Mouse (Mus musculus) NIH3T3 (cell line): ENCODE data around the gene Jak3.
A peak's percentile ranks its signal among the peaks of the same experiment; 100 is the strongest.

ENCODE experiments used
- DNase-seq: peaks from one replicate; pipeline ENCODE4 v3.0.0-alpha.2; 2012; ENCODE audit warnings: low read depth

The Jak3 gene

DNA sequence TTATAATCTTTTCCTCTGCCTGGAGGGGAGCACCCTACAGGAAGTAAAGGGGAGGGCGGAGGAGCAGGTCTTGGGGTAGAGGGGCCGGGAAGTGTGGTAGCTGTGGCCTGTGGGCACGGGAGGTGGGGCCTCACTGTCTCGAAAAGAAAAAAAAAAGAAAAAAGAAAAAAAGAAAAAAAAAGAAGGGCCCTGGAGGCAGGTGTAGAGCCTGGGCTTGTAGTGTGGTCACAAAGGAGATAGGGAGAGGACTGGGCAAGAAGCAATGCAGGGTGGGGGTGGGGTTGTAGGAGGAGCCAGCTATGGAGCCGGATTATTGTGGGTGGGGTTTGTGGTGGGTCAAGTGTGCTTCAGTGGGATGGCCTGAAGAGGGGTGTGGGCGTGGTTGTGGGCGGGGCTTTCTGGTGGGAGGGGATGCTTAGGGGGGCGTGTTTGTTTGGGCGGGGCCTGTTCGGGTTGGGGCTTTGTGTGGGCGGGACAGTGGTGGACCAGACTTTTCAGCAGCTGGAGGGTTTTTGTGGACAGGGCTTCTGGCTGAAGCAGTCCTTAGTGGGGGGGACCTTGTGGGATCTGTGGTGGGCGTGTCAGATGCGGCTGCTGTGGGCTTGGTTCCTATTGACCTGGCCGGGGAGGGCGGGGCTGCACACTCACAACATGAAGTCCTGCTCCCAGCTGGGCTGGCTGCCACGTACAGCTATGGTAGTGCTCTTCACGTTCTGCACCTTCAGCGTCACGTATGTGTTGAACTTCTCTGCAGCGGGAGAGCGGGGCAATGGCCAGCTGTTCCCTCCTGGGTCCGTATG, 10.6 kb upstream of the Jak3 start:
- peak; percentile 94 for DNase-seq

DNA sequence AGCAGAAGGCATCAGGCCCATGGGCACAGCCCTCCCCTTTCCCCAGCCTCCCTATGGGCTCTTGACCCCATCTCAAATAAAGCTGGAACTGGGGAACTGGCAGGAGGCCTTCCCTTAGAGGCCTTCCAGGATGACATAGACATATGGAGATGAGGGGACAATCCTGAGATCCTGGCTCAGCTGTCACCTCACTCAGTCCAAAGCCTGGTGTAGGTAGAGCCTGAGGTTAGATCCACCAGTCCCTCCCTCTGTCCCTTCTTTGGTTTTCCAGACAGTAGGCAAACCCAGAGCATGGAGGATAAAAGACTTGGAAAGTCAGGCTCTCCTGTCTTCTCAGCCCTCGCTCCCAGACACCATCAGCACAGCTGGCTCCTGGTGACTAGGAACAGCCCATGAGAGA, 9.2 kb upstream of the Jak3 start:
- DNase-seq = no peak

DNA sequence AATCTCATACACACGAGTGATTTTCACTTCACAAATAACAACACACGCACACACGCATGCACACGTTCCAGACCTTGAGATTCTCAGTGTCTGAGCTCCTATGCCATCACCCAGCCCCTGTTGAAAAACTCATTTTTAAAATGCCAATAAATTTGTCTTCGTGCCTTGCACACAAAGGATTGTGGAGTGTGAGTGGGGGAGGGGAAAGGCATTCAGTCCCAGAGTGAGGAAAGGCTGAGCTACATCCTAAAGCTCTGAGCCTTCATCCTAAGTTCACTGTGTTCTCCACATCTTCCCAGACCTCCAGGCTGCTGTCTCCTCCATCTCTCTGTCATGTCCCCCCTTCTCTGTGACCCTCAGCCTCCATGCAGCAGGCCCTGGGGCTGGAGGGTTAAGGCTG, 8.8 kb upstream of the Jak3 start:
- peak; percentile 45 for DNase-seq

DNA sequence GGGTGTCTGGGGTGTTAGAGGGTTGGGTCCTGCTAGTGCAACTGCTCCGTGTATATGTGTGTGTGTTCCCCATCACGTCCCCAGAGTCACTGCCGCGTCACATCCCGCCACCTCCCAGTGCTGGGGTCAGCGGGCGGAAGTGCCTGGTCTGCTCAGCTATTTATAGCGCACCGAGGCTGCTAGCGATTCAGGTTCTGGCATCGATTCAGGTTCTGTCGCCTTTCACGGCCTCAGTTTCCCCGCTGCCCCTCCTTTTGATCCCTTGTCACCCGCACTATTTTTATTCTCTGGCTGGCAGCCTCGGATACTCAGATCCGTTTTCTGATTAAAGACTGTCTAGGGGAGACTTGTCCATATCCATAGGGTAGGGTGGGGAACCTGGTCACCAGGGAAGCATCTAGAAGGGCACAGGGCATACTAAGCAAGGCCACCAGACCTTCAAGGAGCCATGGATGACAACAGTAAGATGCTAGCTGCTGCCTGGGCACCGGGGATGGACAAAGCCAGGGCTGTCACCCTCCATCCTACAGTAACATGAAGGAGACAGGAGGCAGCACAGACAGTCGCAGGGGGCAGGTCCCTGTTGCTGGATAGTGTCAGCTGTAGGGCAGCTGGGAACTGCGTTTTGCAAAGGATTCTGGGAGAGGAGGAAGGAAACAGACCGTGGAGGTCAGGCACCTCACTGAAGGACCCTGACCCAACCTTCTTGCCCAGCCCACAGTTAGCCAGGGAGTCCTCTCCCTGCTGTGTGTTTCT, 7.7 kb upstream of the Jak3 start:
- peak; percentile 53 for DNase-seq

DNA sequence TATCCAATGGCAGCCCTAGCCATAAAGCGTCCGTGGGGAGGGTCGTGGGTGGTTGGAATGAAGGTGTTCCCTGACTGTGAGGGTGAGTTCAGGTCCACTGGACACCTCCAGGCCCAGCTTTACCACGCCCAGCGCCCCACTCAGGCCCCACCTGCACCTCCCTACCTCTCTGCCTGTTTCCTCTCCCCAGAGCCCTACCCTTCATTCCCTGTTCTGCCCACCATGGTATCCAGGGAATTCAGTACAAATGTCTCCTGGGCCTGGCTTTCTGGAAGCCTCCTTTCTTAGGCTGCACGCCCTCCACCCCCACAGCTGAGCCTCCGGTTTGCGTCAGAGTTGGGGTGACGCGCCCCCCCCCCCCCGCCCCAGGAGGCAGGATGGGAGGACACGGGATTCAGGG, 5.9 kb upstream of the Jak3 start:
- DNase-seq = no peak

DNA sequence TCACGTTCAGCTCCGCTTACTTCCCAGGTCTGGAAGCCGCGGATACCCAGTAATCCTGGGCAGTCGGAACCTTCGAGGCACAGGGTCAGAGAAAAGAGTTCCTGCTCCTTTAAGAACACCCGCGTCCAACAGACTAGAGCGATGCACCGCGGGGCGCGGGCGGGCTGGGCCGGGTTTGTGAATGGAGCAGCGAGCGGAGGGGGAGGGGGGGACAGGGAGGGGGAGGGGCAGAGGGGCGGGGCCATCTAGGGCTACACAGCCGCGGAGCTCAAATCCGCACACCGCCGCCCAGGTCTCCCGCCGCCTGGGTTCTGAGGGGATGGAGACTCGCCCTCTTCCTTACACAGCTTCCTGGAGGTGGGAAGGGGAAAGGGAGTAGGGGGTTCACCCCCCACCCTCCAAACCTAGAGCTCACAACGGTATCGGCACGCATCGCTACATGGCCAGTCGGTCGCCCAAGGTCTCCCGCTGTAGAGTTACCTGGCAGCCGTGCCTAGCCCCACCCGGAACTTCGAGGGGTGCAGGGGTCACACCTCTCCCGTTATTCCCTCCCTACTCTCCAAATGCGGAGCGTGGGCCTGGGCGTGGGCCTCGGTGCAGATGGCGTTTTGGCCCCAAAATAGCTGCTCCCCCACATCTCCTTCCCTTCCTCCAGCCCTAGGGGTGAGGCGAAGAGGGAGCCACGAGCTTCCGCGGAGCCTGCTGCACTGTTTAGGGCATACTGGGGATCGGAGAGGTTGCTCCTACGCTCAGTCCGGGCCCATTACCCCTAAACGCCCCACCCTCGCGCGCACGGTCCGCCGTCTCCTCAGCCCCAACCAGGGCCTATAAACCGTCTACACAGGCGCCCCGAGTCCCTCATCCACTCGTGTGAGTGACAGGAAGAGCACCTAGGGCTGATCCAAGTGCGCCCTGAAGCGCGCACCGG, 5.2 kb upstream of the Jak3 start:
- peak; percentile 95 for DNase-seq

DNA sequence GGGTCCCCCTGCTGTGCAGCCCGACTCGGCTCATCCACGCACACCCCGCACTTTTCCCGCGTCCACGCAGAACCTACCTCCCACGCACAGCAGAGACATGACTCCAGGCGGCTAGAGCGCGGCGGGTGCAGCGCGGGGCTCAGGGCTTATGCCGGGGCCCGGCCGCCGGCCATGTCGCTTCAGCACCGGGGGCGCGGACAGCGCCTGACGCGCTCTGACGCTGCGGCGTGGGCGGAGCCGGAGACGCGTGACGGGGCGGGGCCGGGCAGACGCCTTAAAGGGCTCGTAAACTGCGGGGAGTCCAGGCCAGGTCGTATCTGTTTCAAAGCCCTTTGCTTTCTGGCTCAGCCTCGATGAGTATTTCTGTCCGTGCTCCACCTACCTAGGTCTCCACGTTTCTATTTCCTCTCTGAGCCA, 4.5 kb upstream of the Jak3 start, which contains the start of gene Unc13a:
Unc13a (minus strand) TSS at position 209 of the 417 bp plus-strand sequence.
- peak; percentile 96 for DNase-seq

DNA sequence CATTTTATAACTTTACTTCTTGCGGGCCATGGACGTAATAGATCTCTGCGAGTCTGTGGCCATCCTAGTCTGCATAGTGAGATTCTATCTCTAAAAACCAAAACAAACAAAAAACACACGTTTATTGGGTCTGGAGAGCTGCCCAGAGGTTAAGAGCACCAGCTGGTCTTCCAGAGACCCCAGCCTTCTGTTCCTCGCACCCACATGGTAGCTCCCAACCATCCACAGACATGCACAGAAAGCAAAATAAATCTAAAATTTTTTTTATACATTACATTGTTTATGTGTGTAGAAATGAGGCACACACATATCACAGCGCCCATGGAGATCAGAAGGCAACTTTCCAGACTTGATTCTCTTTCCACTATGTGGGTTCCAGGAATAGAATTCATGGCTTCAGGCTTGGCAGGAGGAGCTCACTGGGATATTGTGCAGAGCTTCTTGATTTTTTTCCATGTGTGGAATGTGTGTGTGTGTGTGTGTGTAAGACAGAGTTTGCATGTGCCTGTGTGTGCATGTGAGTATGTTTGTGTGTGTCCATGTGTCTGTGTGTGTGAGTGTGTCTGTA, 3.8 kb upstream of the Jak3 start:
- peak; percentile 74 for DNase-seq

DNA sequence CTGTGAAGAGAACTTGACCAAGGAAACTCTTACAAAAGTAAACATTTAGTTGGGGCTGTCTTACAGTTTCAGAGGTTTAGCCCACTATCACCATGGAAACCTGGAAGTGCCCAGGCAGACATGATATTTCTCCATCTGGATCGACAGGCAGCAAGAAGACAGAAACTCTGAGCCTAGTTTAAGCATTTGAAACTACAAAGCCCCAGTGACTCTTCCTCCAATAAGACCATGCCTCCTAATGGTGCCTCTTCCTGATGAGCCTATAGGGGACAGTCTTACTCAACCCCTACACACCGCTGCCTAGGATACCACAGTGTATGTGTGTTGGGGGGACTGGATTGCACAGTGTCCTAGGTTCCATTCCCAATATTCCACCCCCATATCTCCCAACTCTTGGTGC, 2.0 kb upstream of the Jak3 start:
- no peak for DNase-seq

DNA sequence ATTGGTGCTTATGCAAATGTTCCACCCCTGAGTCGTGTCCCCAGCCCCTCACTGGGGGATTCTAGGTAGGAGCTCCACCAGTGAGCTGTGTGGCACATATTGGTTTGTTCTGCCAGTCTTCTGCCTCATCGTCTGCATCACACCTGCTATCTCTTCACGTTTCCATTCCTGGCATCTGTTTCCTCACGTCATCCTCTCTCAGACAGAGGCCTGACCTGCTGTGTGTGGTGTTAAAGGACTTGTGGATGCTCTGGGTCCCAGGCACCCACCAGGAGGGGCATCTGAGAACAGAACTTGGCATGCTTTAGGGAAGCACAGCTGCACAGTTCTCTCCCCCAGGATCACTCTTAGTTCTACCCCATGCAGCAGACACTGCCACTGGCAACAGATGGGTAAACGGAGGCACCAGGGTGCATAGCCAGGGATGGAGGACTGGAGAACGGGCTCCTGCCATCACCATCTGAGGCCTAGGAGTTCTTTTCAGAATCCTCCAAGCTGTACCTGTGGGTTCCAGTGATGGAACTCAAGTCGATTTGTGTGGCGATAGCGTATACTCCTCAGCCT, 558 bp upstream of the Jak3 start:
- DNase-seq = no peak

DNA sequence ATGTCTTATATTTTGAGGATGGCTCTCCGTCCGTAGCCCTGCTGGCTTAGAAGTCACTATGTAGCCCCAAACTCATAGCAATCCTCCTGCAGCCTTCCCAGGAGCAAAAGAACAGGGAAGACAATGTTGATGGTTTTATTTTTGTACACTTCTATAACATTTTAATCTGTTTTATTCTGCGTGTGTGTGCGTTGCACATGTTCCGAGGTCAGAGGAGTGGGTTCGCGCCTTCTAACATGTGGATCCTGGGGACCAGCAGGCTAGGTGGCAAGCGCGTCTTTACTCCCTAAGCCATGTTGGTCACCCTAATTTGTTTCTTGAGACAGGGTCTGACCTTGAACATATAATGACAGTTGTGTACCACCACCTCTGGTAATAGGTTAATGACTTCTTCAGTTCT, 707 bp downstream of the Jak3 start:
- no peak for DNase-seq

DNA sequence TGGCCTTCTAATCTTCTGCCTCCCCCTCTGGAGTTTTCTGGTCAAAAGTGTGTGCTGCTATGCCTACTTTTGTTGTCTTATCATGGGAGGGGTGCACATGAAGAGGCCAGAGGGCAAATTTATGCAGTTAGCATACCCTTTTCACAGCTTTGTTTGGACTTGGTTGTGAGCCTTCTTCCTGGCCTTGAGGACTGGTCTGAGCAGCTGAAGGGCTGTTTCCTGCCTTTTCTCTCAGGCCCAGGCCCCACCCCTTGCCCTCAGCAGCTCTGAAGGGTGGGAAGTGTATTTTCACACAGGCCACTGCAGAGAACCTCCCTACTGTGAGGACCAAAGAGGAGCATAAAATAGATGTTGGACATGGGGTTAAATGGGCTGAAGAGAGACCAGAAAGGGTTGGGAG, 1.5 kb downstream of the Jak3 start:
- no peak for DNase-seq

DNA sequence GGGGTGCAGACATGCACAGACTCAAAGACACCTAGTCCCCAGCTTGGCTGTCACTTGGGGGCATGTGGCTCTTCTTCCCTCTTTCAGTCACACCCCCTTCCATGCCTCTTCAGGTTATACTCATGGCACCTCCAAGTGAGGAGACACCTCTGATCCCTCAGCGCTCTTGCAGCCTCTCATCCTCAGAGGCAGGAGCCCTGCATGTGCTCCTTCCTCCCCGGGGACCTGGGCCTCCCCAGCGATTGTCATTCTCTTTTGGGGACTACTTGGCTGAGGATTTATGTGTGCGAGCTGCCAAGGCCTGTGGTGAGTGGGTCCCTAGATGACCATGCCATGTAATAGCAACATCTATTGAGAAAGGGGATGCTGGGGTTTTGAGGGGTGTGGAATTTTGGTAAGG, 2.1 kb downstream of the Jak3 start:
- DNase-seq = no peak

DNA sequence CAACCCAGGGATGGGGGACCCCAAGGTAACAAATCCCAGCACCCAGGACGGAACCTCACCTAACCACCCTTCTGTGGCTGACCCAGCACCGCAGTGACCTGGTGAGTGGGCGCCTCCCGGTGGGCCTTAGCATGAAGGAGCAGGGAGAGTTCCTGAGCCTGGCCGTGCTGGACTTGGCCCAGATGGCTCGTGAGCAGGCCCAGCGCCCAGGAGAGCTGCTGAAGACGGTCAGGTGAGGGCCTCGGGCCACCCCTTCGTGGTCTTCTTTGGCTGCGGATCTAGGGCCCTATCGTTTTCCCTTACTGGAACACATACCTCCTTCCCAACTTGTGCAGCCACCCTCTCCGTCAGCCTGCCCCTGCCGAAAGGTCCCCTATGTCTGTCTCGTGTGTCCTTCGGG, 3.0 kb downstream of the Jak3 start:
- no peak for DNase-seq

DNA sequence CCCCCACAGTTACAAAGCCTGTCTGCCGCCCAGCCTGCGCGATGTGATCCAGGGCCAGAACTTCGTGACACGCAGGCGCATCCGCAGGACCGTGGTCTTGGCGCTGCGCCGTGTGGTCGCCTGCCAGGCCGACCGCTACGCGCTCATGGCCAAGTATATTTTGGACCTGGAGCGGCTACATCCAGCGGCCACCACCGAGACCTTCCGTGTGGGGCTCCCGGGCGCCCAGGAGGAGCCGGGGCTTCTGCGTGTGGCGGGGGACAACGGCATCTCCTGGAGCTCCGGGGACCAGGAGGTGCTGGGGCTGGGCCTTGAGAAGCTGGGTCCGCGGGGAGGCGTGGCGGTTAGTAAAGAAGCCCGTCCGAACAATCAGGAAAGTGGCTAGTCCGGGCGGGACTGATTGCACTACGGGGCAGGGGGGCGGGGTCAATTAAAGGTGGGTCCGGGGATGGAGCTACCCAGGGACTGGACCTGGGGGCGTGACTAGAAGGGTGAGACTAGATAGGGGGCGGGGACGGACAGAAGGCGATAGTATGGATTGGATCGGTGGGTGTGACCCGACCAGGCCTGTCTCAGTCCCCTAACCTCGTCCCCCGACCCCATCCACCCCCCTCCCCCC, 3.6 kb downstream of the Jak3 start:
- no peak for DNase-seq

DNA sequence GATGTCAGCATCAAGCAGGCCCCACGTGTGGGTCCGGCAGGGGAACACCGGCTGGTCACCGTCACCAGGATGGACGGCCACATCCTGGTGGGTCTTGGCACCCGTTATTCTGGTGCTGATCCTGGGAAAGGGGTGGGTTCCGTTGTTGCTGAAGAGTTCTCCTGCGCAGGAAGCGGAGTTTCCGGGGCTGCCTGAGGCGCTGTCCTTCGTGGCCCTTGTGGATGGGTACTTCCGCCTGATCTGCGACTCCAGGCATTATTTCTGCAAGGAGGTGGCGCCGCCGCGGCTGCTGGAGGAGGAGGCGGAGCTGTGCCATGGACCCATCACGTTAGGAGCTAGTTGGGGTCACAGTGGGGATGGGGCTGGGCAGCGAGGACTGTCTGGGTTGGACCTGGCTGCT, 4.4 kb downstream of the Jak3 start:
- DNase-seq = no peak

DNA sequence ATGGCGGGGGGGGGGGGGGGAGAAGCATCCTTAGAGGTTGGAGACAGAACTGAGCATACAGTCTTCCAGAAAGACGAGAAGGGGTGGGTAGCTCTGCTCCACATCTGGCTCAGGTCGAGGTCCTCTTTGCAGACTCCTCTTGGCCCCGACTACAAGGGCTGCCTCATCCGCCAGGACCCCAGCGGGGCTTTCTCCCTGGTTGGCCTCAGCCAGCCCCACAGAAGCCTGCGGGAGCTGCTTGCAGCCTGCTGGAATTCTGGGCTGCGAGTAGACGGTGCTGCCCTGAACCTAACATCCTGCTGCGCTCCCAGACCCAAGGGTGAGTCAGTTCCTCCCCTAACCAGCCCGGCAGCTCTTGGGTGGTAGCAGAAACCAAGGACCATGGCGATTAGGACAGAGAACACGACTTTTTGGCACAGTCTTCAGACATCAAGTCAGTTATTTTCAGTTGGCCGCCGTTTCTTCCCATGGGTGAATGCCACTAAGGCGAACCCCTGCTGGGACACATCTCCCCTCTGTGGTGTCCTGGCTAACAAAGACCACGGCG, 5.3 kb downstream of the Jak3 start:
- DNase-seq = no peak

DNA sequence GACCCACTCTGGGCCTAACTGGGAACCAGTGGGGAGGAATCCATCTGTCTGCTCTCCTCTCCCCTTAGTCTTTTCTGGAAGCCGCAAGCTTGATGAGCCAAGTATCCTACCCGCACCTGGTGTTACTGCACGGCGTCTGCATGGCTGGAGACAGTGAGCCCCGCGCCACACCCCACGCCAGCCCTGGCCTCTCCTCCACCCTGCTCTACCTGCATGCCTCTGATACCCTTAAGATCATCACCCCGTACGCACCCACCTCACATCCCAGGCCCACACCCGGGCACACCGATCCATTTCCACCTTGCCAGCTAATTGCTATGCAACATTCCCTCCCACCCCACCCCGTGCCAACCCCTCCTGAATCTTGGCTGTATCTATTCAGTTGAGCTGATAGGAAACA, 6.7 kb downstream of the Jak3 start:
- no peak for DNase-seq

DNA sequence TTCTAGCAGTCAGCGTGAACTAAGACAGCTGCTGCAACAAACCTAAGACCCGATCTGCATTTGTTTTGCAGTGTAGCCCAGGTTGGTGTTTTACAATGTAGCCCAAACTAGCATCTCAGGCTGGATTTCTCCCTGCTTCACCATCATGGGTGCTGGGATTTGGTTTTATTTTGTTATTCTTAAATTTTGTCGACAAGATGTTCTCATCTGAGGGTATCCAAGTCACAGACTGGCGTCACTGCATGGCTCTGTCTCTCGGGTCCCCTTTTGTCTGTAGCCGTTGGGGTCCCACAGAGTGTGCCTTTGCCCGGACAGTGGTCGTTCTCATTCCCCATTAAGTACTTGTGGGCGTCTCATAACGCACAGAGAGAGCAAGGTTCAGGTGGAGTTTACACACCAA, 8.6 kb downstream of the Jak3 start:
- DNase-seq = no peak

DNA sequence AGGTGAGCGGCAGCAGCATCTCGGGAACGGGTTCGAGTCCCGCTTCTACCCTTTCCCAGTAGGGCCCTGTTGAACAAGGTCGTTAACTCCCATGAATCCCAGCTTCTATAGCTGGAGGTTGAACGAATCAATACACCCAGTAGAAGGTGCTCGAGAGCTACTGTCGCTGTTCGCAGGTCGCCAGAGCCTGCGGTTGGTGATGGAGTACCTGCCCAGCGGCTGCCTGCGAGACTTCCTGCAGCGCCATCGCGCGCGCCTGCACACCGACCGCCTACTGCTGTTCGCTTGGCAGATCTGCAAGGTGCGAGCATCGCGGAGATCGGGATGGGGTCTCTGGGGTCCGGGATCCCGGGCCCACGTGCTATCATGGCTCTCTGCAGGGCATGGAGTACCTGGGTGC, 9.5 kb downstream of the Jak3 start:
- DNase-seq = no peak

DNA sequence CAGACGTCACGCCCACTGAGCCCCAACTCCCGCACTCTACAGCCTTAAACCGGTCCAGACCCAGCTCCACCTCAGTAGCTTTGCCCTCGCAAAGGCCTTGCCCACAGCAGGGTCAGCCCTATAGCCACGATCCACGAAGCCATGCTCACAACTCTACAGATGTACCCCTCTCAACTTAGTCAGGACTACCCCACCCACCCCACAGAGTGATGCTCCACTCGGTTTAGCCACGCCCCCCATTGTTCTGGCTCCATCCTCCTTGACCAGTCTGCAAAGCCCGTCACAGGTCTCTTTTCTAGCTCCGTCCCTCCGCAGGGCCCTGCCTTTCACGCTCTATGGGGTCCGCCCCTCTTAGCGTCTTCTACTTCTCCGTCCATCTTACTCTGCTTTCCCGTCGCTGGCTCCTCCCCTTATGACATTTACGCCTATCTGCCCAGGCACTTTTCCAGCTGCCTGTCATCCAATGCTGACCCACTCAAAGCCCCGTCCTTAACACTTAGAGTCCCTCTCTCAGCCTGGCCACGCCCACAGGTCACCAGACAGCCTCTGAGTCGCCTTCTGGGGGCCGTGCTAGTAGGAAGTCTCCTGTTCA, 10.1 kb downstream of the Jak3 start:
- no peak for DNase-seq
